Mouse (Mus musculus) hindbrain, embryonic 15.5 days (tissue): ENCODE results near the gene Atp5f1. TPM values are rescaled to one million over a fixed set of nuclear protein-coding genes. Genes with fewer than 3 reads are reported as not detected.
"Not testable (repeated sequence)": the region's sequence is repeated elsewhere in the genome, so short reads cannot be mapped to it uniquely, and the experiment has no call there.

Experiments used
- ATAC-seq: fragments of 200-750 bp; cut with Nextera tagmentation; 2 replicates; pipeline ENCODE4 v1.8.0; 2017; ENCODE audit warnings: low read depth, moderate number of reproducible peaks, moderate TSS enrichment; ENCODE audit not compliant: low FRiP score
- H3K27ac ChIP-seq: fragments of 300-500 bp; sonication (generic); replicated peaks from 2 replicates; pipeline ENCODE4 v1.5.1; 2015; ENCODE audit warnings: mild to moderate bottlenecking, inconsistent platforms
- H3K27me3 ChIP-seq: fragments of 300-500 bp; sonication (generic); 2 replicates; pipeline ENCODE4 v1.6.1; 2015; ENCODE audit warnings: control low read depth, inconsistent platforms
- H3K36me3 ChIP-seq: fragments of 300-500 bp; sonication (generic); 2 replicates; pipeline ENCODE4 v1.6.1; 2015; ENCODE audit warnings: control low read depth, inconsistent platforms
- H3K4me1 ChIP-seq: fragments of 300-500 bp; sonication (generic); replicated peaks from 2 replicates; pipeline ENCODE4 v1.6.1; 2015; ENCODE audit warnings: control low read depth, inconsistent platforms
- H3K4me2 ChIP-seq: fragments of 300-500 bp; sonication (generic); 2 replicates; pipeline ENCODE4 v1.6.1; 2015; ENCODE audit warnings: moderate library complexity, mild to moderate bottlenecking, inconsistent platforms
- H3K4me3 ChIP-seq: fragments of 300-500 bp; sonication (generic); 2 replicates; pipeline ENCODE4 v1.5.1; 2015; ENCODE audit warnings: mild to moderate bottlenecking, inconsistent platforms
- H3K9ac ChIP-seq: fragments of 300-500 bp; sonication (generic); 2 replicates; pipeline ENCODE4 v1.6.1; 2015; ENCODE audit warnings: inconsistent platforms
- H3K9me3 ChIP-seq: fragments of 300-500 bp; sonication (generic); 2 replicates; pipeline ENCODE4 v1.6.1; 2016; ENCODE audit warnings: control low read depth, inconsistent platforms
- WGBS: fragments of 180-500 bp; shearing (Covaris S2); methylation state at CpG from one replicate; pipeline ENCODE4 v1.1.7; 2015; 5-methylcytosine and 5-hydroxymethylcytosine counted together
- polyA plus RNA-seq: library from polyadenylated mRNA; unstranded; fragments of >200 nt; fragmentation: Nextera tagmentation; extraction: Ambion mirVana; gene quantifications from 2 replicates; pipeline ENCODE4 v1.2.1, GENCODE M21; 2015

Gene Atp5f1
- polyA plus RNA-seq, 1 experiment from 2014 or later, result 499 TPM

DNA sequence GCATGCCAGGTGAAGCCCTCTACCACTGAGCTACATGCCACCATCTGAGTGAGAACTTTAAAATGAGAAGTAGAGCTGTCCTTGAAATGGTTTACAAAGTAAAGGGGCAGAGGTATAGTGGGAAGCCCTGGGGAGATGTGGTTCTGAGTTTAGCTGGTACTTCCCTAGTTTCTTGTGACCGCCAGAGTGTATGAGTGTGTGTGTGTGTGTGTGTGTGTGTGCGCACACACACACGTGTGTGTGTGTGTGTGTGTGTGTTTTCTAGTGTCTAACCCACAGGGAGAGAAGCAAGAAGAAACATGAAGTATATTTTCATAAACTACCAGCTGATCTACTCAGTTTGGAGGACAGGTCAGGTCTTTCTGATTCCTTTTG lies 31.7 kb downstream of the Atp5f1 start:
- Histone ChIP-seq H3K27ac (no peak overlapping the region), H3K9ac (no peak overlapping the region), H3K4me2 (no peak overlapping the region), H3K9me3 (no peaks in the 10 kb centered on the region), H3K4me3 (no peak overlapping the region), H3K36me3 (no peaks in the 10 kb centered on the region), H3K27me3 (no peaks in the 10 kb centered on the region), H3K4me1 (no peaks in the 10 kb centered on the region)
- no peak for ATAC-seq
- 83% methylated on average over 3 of the region's 3 CpGs for whole genome bisulfite sequencing

DNA sequence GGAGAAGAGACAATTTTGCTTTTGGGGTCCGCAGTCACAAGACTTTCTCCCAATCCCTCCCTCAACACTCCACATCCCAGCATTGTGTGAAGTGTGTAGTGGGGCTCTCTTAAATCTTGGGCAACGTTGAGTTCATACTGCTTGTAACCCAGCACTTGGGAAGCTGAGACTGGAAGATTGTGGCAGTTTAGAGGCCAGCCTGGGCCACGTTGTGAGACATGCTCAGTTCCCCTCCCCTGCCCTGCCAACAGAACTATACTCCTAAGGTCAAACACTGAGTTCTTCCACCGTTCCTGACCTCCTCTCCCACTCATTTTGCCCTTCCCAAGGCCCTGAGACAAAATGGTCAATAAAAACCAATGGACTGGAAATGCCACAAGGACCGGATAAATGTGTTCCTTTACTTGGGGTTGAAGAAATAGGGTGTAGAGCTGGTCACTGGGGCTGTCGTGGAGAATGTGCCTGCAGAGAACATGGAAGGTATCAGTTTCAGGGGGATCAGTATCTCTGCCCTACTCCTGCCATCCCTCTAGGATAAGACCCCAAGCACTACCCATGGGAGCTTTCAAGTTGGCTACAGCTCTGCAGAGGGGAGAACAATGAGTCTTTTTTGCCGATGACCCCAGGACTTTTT lies 32.2 kb downstream of the Atp5f1 start:
- Histone ChIP-seq H3K4me2 (no peak overlapping the region), H3K4me3 (no peak overlapping the region), H3K9me3 (no peaks in the 10 kb centered on the region), H3K4me1 (no peaks in the 10 kb centered on the region), H3K36me3 (no peaks in the 10 kb centered on the region), H3K27me3 (no peaks in the 10 kb centered on the region), H3K27ac (no peak overlapping the region), H3K9ac (no peak overlapping the region)
- ATAC-seq, result no peak
- WGBS, result 80% methylated on average over 7 of the region's 7 CpGs

DNA sequence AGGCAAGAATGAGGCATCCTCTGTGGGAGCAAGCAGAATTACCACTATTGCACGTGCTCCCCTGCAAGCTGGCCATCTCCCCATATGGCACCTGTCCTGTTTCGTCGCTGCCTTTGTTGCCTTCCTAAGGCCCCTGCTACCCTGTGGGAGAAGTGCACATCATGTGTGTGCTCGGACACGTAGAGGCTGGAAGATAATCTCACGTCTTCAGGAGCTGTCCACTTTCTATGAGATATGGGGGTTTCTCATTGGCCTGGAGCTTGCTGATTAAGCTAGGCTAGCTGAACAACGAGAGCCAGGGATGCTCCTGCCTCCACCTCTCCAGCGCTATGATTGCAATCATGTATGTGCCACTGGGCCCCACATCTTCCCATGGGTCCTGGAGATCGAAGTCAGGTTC lies 35.3 kb downstream of the Atp5f1 start:
- WGBS, result 87% methylated on average over 9 of the region's 9 CpGs

DNA sequence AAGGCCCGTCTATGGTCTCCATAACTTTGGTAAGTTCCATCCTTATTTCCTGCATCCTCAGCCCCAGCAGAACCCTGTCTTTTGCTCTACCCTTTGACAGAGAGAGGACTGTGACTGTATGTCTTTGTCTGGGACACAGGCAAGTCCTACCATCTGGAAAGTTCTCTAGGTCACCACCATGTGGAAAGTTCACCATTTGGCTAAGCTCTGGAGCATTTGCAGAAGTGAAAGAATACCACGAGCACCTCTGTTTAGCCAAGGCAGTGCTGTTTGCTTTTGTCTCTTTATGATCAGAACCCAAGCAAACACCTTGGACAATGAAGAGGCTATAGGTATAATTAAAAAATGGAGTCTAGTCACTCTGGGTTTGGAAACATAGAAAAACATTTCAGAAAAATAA lies 37.9 kb downstream of the Atp5f1 start:
- no peaks in the 10 kb centered on the region for H3K9me3 ChIP-seq
- H3K4me1 ChIP-seq, result no peaks in the 10 kb centered on the region
- H3K9ac ChIP-seq, result no peak overlapping the region
- no peak overlapping the region for H3K4me2 ChIP-seq
- no peak overlapping the region for H3K27ac ChIP-seq
- no peak overlapping the region for H3K4me3 ChIP-seq
- no peaks in the 10 kb centered on the region for H3K27me3 ChIP-seq
- H3K36me3 ChIP-seq, result no peaks in the 10 kb centered on the region
- 85% methylated on average over 2 of the region's 2 CpGs for WGBS
- no peak for ATAC-seq

More for the DNA sequence above, 35.3 kb downstream of the Atp5f1 start:
- Histone ChIP-seq H3K36me3 (no peaks in the 10 kb centered on the region), H3K9ac (no peak overlapping the region), H3K4me3 (no peak overlapping the region), H3K4me1 (no peaks in the 10 kb centered on the region), H3K4me2 (no peak overlapping the region), H3K9me3 (no peaks in the 10 kb centered on the region), H3K27ac (no peak overlapping the region), H3K27me3 (no peaks in the 10 kb centered on the region)
- ATAC-seq, result no peak

DNA sequence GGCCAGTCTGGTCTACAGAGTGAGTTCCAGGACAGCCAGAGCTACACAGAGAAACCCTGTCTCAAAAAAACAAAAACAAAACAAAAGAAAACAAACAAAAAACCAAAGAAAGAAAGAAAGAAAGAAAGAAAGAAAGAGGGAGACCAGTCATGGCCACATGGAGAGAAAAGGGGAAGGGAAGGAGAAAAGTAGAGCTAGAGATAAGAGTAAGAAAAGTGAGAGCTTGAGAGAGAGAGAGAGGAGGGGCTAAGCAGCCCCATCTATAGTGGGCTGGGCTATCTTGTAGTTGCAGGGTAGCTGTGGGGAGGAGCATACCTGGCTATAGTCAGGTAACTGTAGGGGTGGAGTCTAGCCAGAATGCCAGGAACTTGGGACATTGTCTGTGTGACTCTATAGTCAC lies 39.2 kb downstream of the Atp5f1 start:
- H3K9me3 ChIP-seq, ATAC-seq, H3K27ac ChIP-seq, H3K4me2 ChIP-seq, H3K27me3 ChIP-seq, H3K9ac ChIP-seq, H3K36me3 ChIP-seq, H3K4me1 ChIP-seq, H3K4me3 ChIP-seq: not testable (repeated sequence)

DNA sequence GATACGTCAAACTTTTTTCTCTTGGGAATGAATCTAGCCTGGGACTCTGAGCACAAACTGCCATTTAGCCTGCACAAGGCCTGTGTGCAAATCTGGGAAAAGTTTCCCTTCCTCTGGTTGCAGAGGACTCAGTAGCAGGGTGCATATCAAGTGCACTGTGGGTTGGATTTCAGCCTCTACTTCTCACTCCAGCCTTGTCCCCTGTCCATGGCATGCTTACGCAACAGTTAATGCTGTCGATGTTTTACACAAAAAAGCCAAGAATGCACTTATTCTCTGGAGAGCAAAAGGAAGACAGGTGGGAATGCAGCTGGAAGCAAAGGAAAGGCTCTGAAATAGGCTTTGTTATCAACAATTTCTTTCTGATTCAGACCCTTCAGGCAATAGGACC lies 41.5 kb downstream of the Atp5f1 start:
- 79% methylated on average over 3 of the region's 3 CpGs for WGBS
- no peak for ATAC-seq
- H3K4me1 ChIP-seq, result no peaks in the 10 kb centered on the region
- H3K4me3 ChIP-seq, result no peak overlapping the region
- H3K36me3 ChIP-seq, result no peaks in the 10 kb centered on the region
- H3K9ac ChIP-seq, result no peak overlapping the region
- H3K9me3 ChIP-seq, result no peaks in the 10 kb centered on the region
- H3K27ac ChIP-seq, result no peak overlapping the region
- H3K4me2 ChIP-seq, result no peak overlapping the region
- H3K27me3 ChIP-seq, result no peaks in the 10 kb centered on the region

DNA sequence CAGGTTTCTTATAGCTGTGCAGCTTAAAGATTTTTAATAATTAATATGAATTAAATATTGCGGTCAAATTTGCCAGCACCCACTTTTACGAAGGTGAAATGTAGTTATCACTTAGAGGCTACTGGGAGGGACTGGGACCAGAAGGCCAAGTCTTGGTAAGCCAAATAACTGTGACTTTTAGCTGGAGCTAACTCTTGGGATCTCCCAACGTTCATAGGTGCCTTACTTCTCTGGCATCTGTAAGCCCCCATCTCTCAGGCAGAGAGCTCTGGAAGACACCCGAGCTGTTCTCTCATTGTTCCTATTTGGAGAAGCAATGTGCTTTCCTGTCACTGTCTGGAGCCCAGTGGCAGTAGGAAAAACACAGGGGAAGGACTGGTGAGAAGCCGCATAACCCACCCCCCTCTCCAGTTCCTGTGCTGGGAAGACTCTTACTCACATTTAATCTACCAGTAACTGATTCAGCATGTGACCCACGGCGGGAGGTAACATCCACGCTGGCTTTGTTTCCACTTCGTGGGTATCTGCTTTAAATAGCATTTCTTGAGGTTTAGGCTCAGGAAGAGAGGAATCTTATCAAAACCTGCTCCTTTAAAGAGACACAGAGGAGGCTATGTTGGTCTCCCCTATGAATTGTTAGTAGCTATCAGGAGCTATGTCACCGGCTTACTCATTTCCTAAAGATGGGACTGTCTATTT lies 42.1 kb downstream of the Atp5f1 start:
- no peak overlapping the region for H3K9ac ChIP-seq
- WGBS, result 69% methylated on average over 10 of the region's 10 CpGs

DNA sequence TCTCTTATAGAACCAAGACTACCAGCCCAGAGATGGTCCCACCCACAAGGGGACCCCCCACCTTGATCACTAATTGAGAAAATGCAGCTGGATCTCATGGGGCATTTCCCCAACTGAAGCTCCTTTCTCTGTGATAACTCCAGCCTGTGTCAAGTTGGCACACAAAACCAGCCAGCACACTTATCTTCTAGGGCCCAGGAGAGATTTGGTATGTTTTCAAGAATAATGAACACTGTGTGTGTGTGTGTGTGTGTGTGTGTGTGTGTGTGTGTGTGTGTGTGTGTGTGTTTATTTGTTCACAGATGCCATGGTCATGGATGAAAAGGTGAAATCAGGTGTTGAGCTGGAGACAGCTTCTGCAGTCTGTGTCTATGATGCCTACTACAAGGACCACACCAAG lies 43.4 kb downstream of the Atp5f1 start:
- not testable (repeated sequence) for H3K4me1 ChIP-seq, H3K9ac ChIP-seq, H3K36me3 ChIP-seq, H3K27ac ChIP-seq, ATAC-seq, H3K4me2 ChIP-seq, H3K4me3 ChIP-seq, H3K9me3 ChIP-seq, H3K27me3 ChIP-seq

More for the DNA sequence above, 42.1 kb downstream of the Atp5f1 start:
- Histone ChIP-seq H3K4me2 (no peak overlapping the region), H3K4me3 (no peak overlapping the region), H3K27me3 (no peaks in the 10 kb centered on the region), H3K27ac (no peak overlapping the region), H3K36me3 (no peaks in the 10 kb centered on the region), H3K9me3 (no peaks in the 10 kb centered on the region), H3K4me1 (no peaks in the 10 kb centered on the region)
- no peak for ATAC-seq

DNA sequence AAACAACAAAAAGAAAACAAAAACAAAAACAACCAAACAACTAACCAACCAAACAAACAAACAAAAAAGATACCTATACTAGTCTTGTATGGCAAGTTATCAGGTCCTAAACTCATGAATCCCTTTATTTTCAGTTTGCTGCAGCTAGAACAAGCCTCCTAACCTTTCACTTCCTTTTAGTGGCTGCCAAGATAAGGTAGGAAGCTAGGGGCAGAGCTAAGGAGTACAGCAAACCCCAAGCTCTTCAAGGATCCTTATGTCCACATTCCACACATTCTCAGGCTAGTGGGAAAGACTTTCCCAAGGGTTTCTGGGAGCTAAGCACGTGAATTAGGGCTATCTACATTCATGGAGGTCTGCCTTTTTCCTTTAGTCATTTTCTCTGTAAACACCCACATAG lies 44.6 kb downstream of the Atp5f1 start:
- H3K27me3 ChIP-seq, result no peaks in the 10 kb centered on the region
- WGBS, result 60% methylated on average over 1 of the region's 1 CpGs
- no peaks in the 10 kb centered on the region for H3K4me1 ChIP-seq
- no peaks in the 10 kb centered on the region for H3K36me3 ChIP-seq
- no peak overlapping the region for H3K4me2 ChIP-seq
- H3K4me3 ChIP-seq, result no peak overlapping the region
- no peaks in the 10 kb centered on the region for H3K9me3 ChIP-seq
- no peak overlapping the region for H3K9ac ChIP-seq
- ATAC-seq, result no peak
- no peak overlapping the region for H3K27ac ChIP-seq

DNA sequence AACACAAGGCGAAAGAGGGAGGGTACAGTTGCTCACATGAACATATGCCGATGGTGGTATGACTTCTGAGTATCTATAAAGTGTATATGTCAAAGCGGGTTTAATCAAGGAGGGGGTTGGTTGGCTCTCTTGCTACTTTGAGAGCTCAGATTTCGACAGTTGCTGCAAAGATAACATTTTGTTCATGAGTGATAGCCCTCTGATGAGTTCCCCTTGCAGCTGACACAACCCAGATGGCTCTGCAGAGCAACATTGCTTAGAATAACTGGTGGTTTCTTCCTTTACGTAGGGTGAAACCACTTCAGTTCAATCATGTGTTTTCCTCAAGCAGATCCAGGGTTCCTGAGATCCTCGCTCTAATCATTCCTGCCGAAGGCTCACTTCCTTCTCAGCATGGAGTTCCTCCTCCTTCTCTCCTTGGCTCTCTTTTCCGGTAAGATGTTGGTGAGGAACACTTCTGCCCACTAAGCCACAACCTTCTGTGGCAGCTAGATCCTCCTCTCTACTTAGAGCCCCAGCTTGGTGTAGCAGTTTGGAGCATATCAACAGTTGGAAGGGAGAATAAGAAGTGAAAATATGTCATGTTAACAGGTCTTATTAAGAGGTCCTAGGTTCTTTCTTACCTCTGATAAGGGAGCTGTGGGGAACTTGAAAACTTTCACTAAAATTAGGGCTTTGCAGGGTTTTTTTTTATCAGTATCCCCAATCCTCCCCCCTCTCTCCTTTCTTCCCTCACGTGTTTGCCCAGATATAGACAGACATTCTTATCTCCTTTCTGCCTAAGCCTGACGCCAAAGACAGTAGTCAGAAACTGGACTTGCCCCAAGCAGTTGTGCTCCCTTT lies 45.8 kb downstream of the Atp5f1 start:
- no peak overlapping the region for H3K4me3 ChIP-seq
- H3K4me1 ChIP-seq, result no peaks in the 10 kb centered on the region
- ATAC-seq, result no peak
- no peaks in the 10 kb centered on the region for H3K27me3 ChIP-seq
- H3K9ac ChIP-seq, result no peak overlapping the region
- no peaks in the 10 kb centered on the region for H3K9me3 ChIP-seq
- H3K4me2 ChIP-seq, result no peak overlapping the region
- H3K36me3 ChIP-seq, result no peaks in the 10 kb centered on the region
- 80% methylated on average over 10 of the region's 10 CpGs for WGBS
- H3K27ac ChIP-seq, result no peak overlapping the region

DNA sequence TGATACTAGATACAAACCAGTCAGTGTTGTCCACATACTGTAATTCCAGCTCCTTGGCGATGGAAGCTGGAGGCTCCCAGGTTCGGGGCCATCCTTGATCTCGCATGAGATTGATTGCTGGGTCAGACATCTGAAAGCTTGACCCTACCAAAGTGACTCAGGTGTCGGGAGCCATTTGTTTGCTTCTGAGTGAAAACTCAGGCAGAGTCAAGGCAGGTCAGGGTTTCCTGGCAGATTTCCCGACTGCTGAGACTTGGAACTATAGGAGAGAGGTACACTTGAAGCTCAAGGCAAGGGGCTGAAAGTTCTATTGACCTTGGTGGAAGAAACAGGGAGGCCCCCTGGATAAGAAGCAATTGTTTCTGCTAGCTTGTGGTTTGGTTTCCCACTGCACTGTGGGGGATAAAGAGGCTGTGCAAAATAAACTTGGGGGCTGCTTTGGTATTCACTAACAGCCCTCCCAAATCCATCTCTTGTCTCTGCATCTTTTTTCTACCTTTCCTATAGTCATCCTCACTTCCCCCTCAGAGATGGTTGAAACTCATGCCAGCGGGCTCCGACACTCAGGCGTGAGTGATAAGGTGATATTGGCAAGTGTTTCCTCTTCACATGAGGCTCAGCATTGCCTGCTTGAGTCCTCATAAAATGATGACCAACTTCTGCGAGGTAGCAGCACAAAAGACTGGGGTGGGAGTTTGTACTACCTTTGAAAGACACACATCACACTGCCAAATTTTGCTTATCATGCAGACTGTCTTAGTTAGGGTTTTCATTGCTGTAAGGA lies 47.6 kb downstream of the Atp5f1 start:
- no peak for ATAC-seq

More for the DNA sequence above, 47.6 kb downstream of the Atp5f1 start:
- WGBS, result 88% methylated on average over 9 of the region's 9 CpGs
- no peak overlapping the region for H3K4me2 ChIP-seq
- H3K4me1 ChIP-seq, result no peaks in the 10 kb centered on the region
- no peak overlapping the region for H3K4me3 ChIP-seq
- no peak overlapping the region for H3K9ac ChIP-seq
- no peaks in the 10 kb centered on the region for H3K9me3 ChIP-seq
- no peaks in the 10 kb centered on the region for H3K36me3 ChIP-seq
- no peaks in the 10 kb centered on the region for H3K27me3 ChIP-seq
- H3K27ac ChIP-seq, result no peak overlapping the region
